Mouse (Mus musculus) midbrain, embryonic 15.5 days (tissue): ENCODE data around the gene Ybey. TPM values are rescaled to one million over a fixed set of nuclear protein-coding genes. Genes with fewer than 3 reads are reported as not detected.

Experiments used
- ATAC-seq: fragments of 200-750 bp; cut with Nextera tagmentation; replicated peaks from 2 replicates; pipeline ENCODE4 v1.8.0; 2017; ENCODE audit warnings: moderate TSS enrichment
- H3K27ac ChIP-seq: fragments of 300-500 bp; sonication (generic); 2 replicates; pipeline ENCODE4 v1.5.1; 2015; ENCODE audit warnings: mild to moderate bottlenecking, inconsistent platforms
- H3K27me3 ChIP-seq: fragments of 300-500 bp; sonication (generic); replicated peaks from 2 replicates; pipeline ENCODE4 v1.6.1; 2015; ENCODE audit warnings: inconsistent platforms
- H3K36me3 ChIP-seq: fragments of 300-500 bp; sonication (generic); replicated peaks from 2 replicates; pipeline ENCODE4 v1.6.1; 2015; ENCODE audit warnings: inconsistent platforms
- H3K4me1 ChIP-seq: fragments of 300-500 bp; sonication (generic); 2 replicates; pipeline ENCODE4 v1.6.1; 2015; ENCODE audit warnings: inconsistent platforms
- H3K4me2 ChIP-seq: fragments of 300-500 bp; sonication (generic); 2 replicates; pipeline ENCODE4 v1.6.1; 2015; ENCODE audit warnings: inconsistent platforms, mild to moderate bottlenecking, moderate library complexity
- H3K4me3 ChIP-seq: fragments of 300-500 bp; sonication (generic); 2 replicates; pipeline ENCODE4 v1.5.1; 2015; ENCODE audit warnings: mild to moderate bottlenecking, inconsistent platforms
- H3K9ac ChIP-seq: fragments of 300-500 bp; sonication (generic); 2 replicates; pipeline ENCODE4 v1.6.1; 2015; ENCODE audit warnings: mild to moderate bottlenecking, inconsistent platforms
- H3K9me3 ChIP-seq: fragments of 300-500 bp; sonication (generic); 2 replicates; pipeline ENCODE4 v1.6.1; 2016; ENCODE audit warnings: inconsistent platforms
- WGBS: fragments of 180-500 bp; shearing (Covaris S2); methylation state at CpG from one replicate; pipeline ENCODE4 v1.1.7; 2015; ENCODE audit warnings: mixed read lengths; 5-methylcytosine and 5-hydroxymethylcytosine counted together
- polyA plus RNA-seq: library from polyadenylated mRNA; unstranded; fragments of >200 nt; fragmentation: Nextera tagmentation; extraction: Ambion mirVana; gene quantifications from 2 replicates; pipeline ENCODE4 v1.2.1, GENCODE M21; 2015

Gene Ybey
- polyA plus RNA-seq, 1 experiment from 2014 or later, result 7.3 TPM

DNA sequence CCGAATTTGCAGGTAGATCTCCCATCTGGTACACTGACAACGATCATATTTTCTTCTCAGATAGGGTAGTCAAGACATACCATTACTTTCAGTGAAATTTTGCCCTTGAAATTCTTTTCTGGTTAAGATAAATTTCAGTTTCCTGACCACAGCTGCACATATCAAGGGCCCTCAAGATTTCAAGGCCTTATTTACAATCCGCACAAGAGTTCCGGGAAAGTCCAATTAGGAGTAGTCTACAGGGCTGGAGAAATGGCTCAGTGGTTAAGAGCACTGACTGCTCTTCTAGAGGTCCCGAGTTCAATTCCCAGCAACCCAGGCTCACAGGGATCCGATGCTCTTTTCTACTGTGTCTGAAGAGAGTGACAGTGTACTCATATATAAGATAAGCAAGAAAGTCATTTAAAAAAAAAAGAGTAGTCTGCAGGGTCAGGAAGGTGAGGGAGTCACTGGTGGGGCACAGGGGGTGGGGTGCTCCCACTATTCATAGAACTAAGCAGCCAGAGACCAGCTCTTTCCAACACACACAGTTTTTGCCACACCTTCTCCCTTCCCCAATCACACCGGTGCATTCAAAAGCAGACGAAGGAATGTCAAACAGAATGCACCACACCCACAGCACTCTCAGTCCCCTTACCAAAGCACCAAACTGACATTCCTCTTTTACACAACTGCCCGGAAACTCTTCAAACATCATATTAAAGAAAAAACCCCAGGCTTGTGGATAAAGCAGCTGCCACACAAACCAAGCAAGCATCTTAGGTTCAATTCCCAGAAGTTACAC is 29.6 kb downstream of the Ybey start:
- no peak for ATAC-seq
- Histone ChIP-seq H3K4me1 (peaks cover 19% of the 10 kb centered on the region), H3K9me3 (no peaks in the 10 kb centered on the region), H3K4me3 (no peak overlapping the region), H3K27me3 (no peaks in the 10 kb centered on the region), H3K27ac (no peak overlapping the region), H3K9ac (no peak overlapping the region), H3K36me3 (peaks cover 25% of the 10 kb centered on the region; the same call in 1 of the 2 replicates), H3K4me2 (no peak overlapping the region)
- WGBS, result 93% methylated on average over 9 of the region's 9 CpGs

DNA sequence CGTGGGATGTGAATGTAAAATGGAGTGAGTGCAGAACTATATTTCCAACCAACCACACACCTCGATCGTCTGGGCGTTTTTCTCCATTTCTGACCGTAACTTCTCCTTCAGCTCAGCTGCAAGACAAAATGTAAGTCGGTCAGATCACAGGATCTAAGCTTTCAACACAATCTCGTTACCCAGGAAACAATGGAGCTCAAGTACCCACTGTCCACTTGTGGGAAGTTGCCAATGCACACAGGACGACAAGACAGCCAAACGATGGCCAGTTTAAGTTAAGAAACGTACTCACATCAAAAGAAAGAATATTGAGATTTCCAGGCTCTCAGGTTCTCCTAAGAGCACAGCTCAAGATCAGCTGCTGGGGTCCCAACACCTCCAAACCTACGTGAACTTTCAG is 35.0 kb downstream of the Ybey start:
- no peak for ATAC-seq
- no peaks in the 10 kb centered on the region for H3K27me3 ChIP-seq
- H3K4me3 ChIP-seq, result no peak overlapping the region
- H3K27ac ChIP-seq, result no peak overlapping the region
- H3K4me1 ChIP-seq, result no peaks in the 10 kb centered on the region
- WGBS, result 91% methylated on average over 11 of the region's 11 CpGs
- no peak overlapping the region for H3K4me2 ChIP-seq
- H3K36me3 ChIP-seq, result peaks cover 60% of the 10 kb centered on the region; the same call in 1 of the 2 replicates
- H3K9me3 ChIP-seq, result no peaks in the 10 kb centered on the region
- H3K9ac ChIP-seq, result no peak overlapping the region

DNA sequence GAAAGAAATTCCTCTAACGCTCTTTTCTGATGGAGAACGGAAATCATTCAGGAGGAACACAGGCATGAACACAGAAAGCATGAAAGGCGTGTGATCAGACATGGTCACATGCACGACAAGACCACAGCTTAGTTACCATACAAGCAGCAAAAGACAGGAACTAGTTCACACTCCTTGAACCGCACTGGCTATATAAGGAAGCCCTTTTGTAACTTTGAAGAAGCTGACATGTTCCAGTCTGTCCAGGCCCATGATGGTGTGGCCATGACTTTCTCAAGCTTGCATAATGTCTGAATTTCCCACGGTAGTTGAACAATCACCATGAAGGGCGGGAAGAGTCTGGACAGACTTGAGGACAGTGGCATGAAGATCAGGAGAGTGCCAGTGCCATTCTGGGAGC is 43.2 kb downstream of the Ybey start:
- H3K27me3 ChIP-seq, result no peaks in the 10 kb centered on the region
- H3K4me3 ChIP-seq, result no peak overlapping the region
- H3K27ac ChIP-seq, result no peak overlapping the region
- no peaks in the 10 kb centered on the region for H3K9me3 ChIP-seq
- ATAC-seq, result no peak
- H3K9ac ChIP-seq, result no peak overlapping the region
- H3K4me2 ChIP-seq, result no peak overlapping the region
- 95% methylated on average over 7 of the region's 7 CpGs for WGBS
- no peaks in the 10 kb centered on the region for H3K4me1 ChIP-seq
- peaks cover 45% of the 10 kb centered on the region for H3K36me3 ChIP-seq

GRCm38 (mm10) chr10:76416811-76417210 is 52.1 kb downstream of the Ybey start:
- no peak overlapping the region for H3K4me3 ChIP-seq
- no peaks in the 10 kb centered on the region for H3K27me3 ChIP-seq
- no peak overlapping the region for H3K9ac ChIP-seq
- ATAC-seq, result no peak
- no peaks in the 10 kb centered on the region for H3K9me3 ChIP-seq
- H3K4me1 ChIP-seq, result no peaks in the 10 kb centered on the region
- H3K36me3 ChIP-seq, result peaks cover 36% of the 10 kb centered on the region
- H3K4me2 ChIP-seq, result no peak overlapping the region
- H3K27ac ChIP-seq, result no peak overlapping the region
- WGBS, result 81% methylated on average over 12 of the region's 12 CpGs

Other genes with a start within 250 kb of the Ybey start
- gene Prmt2, start 231.2 kb downstream of the Ybey start, polyA plus RNA-seq, result 400 and 410 TPM in 2 replicates
- gene S100b, start 215.3 kb downstream of the Ybey start, polyA plus RNA-seq, result 1.3 and 1.5 TPM in 2 replicates
- 19.3 and 20.1 TPM in 2 replicates for gene Dip2a, start 123.8 kb downstream of the Ybey start, polyA plus RNA-seq
- gene AC141477.1, start 28.7 kb downstream of the Ybey start, polyA plus RNA-seq, result not detected in 2 replicates
- gene Pcnt, start 26.3 kb downstream of the Ybey start, polyA plus RNA-seq, result 8.0 and 8.8 TPM in 2 replicates
- gene 2610028H24Rik, start 20.0 kb downstream of the Ybey start, polyA plus RNA-seq, result not detected in 2 replicates
- gene Mcm3ap, start 187 bp downstream of the Ybey start, polyA plus RNA-seq, result 58.9 and 71.7 TPM in 2 replicates
- 43.5 and 44.5 TPM in 2 replicates for gene Lss, start 62.5 kb upstream of the Ybey start, polyA plus RNA-seq
- not detected in 2 replicates for gene Spatc1l, start 93.2 kb upstream of the Ybey start, polyA plus RNA-seq
- gene Ftcd, start 106.5 kb upstream of the Ybey start, polyA plus RNA-seq, result 0.08 TPM in 1 of 2 replicates, not detected in the other
- gene Col6a2, start 154.5 kb upstream of the Ybey start, polyA plus RNA-seq, result 17.0 and 19.1 TPM in 2 replicates